Mouse (Mus musculus) cerebellum, postnatal 25 days (tissue): ENCODE measurements around the gene Hebp1.

Experiments
- DNase-seq, 2 experiments: peaks; one replicate each; pipeline ENCODE4 v3.0.0; 2021; ENCODE audit warnings: mixed read lengths in 2 of 2

The Hebp1 gene

GRCm38 (mm10) chr6:135197921-135198532 is at the start of gene Hebp1, which contains the start of gene Fam234b:
TSS of gene Hebp1 (minus strand) at chr6:135198022.
TSS of gene Fam234b (plus strand) at chr6:135197977.
- peak; percentile 93 to 95 for DNase-seq

GRCm38 (mm10) chr6:135245586-135245985 is 47.8 kb upstream of the Hebp1 start:
- no peak for DNase-seq

- DNase-seq = no peak
These were observed 42.5 kb upstream of the Hebp1 start for GRCm38 (mm10) chr6:135240361-135240760.

GRCm38 (mm10) chr6:135238211-135238610 is 40.4 kb upstream of the Hebp1 start:
- DNase-seq = no peak

- DNase-seq = no peak
These were observed 39.5 kb upstream of the Hebp1 start for GRCm38 (mm10) chr6:135237326-135237725.

GRCm38 (mm10) chr6:135236576-135236975 is 38.8 kb upstream of the Hebp1 start:
- DNase-seq = no peak

GRCm38 (mm10) chr6:135235742-135236141 is 37.9 kb upstream of the Hebp1 start:
- DNase-seq = no peak

GRCm38 (mm10) chr6:135232443-135233182 is 34.8 kb upstream of the Hebp1 start:
- DNase-seq = no peak

- no peak for DNase-seq
These were observed 32.8 kb upstream of the Hebp1 start for GRCm38 (mm10) chr6:135230586-135230985.

- no peak for DNase-seq
These were observed 30.7 kb upstream of the Hebp1 start for GRCm38 (mm10) chr6:135228465-135228941.

GRCm38 (mm10) chr6:135223786-135224416 is 26.1 kb upstream of the Hebp1 start:
- no peak for DNase-seq

- no peak for DNase-seq
These were observed 22.1 kb upstream of the Hebp1 start for GRCm38 (mm10) chr6:135219916-135220315.

- no peak for DNase-seq
These were observed 20.5 kb upstream of the Hebp1 start for GRCm38 (mm10) chr6:135218330-135218729.

GRCm38 (mm10) chr6:135212666-135213065 is 14.8 kb upstream of the Hebp1 start:
- no peak for DNase-seq

- no peak for DNase-seq
These were observed 13.3 kb upstream of the Hebp1 start for GRCm38 (mm10) chr6:135211169-135211568.

GRCm38 (mm10) chr6:135206909-135207308 is 9.1 kb upstream of the Hebp1 start:
- no peak for DNase-seq

GRCm38 (mm10) chr6:135205802-135206201 is 8.0 kb upstream of the Hebp1 start:
- no peak for DNase-seq

- DNase-seq = no peak
These were observed 7.0 kb upstream of the Hebp1 start for GRCm38 (mm10) chr6:135204869-135205268.

GRCm38 (mm10) chr6:135203737-135204136 is 5.9 kb upstream of the Hebp1 start:
- DNase-seq = peak in 1 of 2 experiments; percentile 31

GRCm38 (mm10) chr6:135202668-135203067 is 4.8 kb upstream of the Hebp1 start:
- no peak for DNase-seq

- no peak for DNase-seq
These were observed 2.5 kb upstream of the Hebp1 start for GRCm38 (mm10) chr6:135200122-135200957.

- no peak for DNase-seq
These were observed 904 bp upstream of the Hebp1 start for GRCm38 (mm10) chr6:135198726-135199125.

GRCm38 (mm10) chr6:135197446-135197845 is 376 bp downstream of the Hebp1 start:
- no peak for DNase-seq
